Mouse (Mus musculus): Measurements from ENCODE around the gene Rgl2.

DNA sequence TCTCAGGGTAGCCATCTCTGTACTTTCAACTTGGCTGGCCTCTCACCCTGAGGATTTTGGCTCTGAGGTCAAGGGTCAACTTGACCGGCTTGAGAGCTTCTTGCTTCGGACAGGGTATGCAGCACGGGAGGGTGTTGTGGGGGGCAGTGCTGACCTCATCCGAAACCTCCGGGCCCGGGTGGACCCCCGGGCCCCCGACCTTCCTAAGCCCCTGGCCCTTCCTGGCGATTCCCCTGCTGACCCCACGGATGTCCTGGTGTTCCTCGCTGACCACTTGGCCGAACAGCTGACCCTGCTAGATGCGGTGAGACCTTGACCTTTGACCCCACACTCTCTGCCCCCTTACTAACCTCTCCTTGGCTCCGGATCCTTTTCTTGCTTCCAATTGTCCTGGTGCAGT, 3.1 kb downstream of the Rgl2 start:
- TF ChIP-seq POLR2AphosphoS2 (IDR thresholded peaks at IDR 0.05; ENCODE audit: insufficient read length, low read depth) (no peak), MYOD1 (IDR thresholded peaks at IDR 0.05; ENCODE audit: control insufficient read depth in 1 of 3, insufficient read length in 2 of 3, low read depth in 2 of 3) (no peak), POLR2A (IDR thresholded peaks at IDR 0.05; ENCODE audit: insufficient read length, low read depth) (no peak), USF1 (IDR thresholded peaks at IDR 0.05; ENCODE audit: low read depth) (no peak), MAX (IDR thresholded peaks at IDR 0.05; ENCODE audit: low read depth) (no peak), TCF3 (IDR thresholded peaks at IDR 0.05; ENCODE audit: insufficient read length, low read depth) (no peak), MYOG (IDR thresholded peaks at IDR 0.05; ENCODE audit: control insufficient read depth in 1 of 3, insufficient read depth in 1 of 3, insufficient read length in 2 of 3, low read depth in 2 of 3) (no peak), CEBPB (IDR thresholded peaks at IDR 0.05; ENCODE audit: insufficient read depth, poor library complexity, severe bottlenecking) (no peak), TCF12 (IDR thresholded peaks at IDR 0.05; ENCODE audit: insufficient read depth, poor library complexity, severe bottlenecking) (no peak), SRF (IDR thresholded peaks at IDR 0.05; ENCODE audit: control insufficient read depth, insufficient read length, low read depth) (no peak)

Measured in myocyte (in vitro differentiated cells).